Mouse (Mus musculus) brain, embryonic 18.5 days (tissue): ENCODE data around the gene Chka.

Source experiments
- DNase-seq: peaks from one replicate; pipeline ENCODE4 v3.0.0-alpha.2; 2012; ENCODE audit warnings: low read depth, low spot score

Gene Chka

DNA sequence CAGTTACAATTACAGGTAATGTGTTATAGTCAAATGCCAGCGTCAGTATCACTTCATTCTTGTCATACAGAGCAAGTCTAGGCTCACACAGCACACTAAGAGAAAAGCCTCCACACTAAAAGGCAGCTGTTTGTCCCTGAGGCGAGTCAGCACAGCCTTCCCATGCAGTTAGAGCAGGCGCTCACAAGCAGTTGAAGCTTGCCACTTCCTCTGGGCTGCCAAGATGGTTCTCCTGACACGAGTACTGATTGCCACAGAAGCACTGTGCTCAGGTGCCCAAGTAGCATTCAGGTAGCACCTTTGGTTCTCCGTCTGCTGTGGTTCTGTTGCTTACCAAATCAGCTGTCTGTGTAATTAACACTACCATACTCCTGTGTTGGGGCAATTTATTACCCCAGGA is 37.5 kb downstream of the Chka start:
- no peak for DNase-seq

- DNase-seq, result no peak
Measured at GRCm38 (mm10) chr19:3890181-3890580, 38.6 kb downstream of the Chka start.

- no peak for DNase-seq
Measured at GRCm38 (mm10) chr19:3893545-3894116, 42.1 kb downstream of the Chka start.

DNA sequence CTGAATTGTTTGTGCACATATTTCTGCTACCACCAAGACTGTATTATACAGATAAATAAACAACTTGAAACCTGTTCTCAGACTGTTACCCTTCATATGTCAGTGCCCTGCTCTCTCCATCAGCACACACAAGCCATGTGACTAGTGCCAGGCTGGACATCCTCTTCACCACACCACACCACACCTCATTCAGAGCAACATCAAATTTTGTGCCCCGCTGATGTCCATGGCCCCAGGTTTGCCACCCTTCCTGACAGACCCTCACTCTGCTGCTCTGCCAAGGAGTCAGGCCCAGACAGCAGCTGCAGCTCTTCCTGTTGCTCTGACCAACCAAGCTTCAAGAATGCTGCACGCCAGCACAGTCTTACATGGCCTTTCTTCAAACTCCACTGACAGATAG is 42.7 kb downstream of the Chka start:
- no peak for DNase-seq

GRCm38 (mm10) chr19:3895171-3895631 is 43.6 kb downstream of the Chka start:
- DNase-seq, result no peak

GRCm38 (mm10) chr19:3896208-3896607 is 44.6 kb downstream of the Chka start:
- no peak for DNase-seq

DNA sequence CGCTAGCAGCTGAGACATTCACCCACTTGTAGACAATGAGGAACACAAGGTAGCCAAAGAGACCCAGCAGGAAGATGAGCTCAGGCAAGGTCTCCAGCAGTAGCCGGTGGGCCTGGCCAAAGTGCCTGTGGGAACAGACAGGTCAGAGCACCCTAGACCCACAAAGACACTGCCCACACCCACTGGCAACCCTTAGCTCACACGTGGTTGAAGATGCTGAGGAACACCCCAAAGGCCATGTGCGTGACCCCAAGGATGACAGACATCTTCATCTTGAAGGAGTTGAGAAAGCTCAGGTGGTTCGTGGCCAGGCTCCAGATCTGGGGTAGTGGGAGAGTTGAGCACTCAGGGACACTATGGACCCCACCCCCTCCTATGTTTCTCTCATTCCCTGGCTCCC is 46.0 kb downstream of the Chka start:
- DNase-seq, result no peak

GRCm38 (mm10) chr19:3898952-3899351 is 47.4 kb downstream of the Chka start:
- no peak for DNase-seq

- DNase-seq, result no peak
Measured at GRCm38 (mm10) chr19:3899618-3900017, 48.0 kb downstream of the Chka start.

GRCm38 (mm10) chr19:3902966-3903365 is 51.4 kb downstream of the Chka start:
- DNase-seq, result no peak

GRCm38 (mm10) chr19:3903648-3904362 is 52.2 kb downstream of the Chka start:
- no peak for DNase-seq

- no peak for DNase-seq
Measured at GRCm38 (mm10) chr19:3904363-3904675, 52.7 kb downstream of the Chka start.

- no peak for DNase-seq
Measured at GRCm38 (mm10) chr19:3905261-3905969, 53.8 kb downstream of the Chka start.

DNA sequence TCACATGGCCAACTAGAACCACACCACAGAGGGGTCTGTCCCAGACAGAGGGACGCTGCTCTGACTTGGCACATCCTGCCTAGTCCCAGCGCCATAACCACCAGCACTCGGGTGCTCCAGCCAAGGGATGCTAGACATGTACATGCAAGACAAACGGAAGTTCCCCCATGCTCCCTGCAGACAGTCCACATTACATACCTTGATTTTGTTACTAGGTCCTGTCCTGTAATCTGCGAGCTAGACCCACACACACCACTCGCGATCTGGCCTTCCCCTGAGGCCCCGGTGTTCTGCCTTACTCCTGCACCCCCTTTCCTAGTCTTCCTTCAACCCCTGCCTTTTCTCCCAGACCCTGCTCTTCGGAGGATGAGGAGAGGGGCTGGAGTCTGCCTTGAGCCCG is 54.8 kb downstream of the Chka start:
- DNase-seq, result no peak

DNA sequence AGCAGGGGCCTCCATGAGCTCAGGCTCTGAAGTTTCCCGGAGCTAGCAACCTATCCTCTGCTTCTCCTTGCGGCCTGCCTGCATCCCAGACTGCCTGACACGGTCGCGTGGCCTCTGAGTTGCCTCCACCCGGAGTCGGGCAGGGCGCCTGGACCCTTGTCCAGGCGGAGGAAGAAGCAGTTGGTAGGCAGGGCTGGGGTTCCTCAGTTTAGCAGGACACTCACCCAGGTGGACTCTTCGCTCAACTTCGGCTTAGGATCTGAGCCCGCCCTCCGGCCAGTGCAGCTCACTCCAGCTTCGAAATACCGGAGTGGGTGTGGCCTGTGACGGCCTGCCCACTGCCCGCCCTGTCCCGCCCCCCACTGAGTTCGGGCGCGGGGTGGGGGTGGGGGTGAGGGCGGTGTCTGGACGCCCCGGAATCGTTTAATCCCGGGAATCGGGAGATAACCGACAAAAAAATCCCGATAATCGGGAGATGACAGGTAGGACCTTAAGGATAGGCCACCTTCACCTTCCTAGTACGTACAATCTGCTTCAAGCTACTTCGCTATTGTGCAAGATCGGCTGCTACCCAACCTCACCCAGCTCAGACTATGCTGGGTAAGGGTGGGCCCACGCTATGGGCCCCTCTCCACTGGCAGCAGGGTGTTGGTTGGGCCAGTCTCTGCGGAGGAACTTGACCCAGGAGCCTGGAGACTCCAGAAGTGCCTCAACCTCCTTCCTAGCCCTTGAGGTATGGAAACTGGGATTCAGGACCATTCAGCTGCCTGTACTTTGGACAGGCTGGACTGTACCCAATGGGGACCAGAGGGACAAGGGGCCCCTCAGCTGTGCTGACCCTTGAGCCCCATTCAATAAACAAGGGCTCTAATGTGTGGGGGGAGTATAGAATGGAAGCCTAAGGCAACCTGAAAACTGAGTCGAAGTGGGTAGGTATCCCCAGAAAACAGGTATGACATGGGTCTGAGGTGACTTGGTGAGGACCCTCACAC is 55.5 kb downstream of the Chka start, which contains the start of gene Tcirg1:
Gene Tcirg1 (minus strand): TSS at position 339 of the 992 bp plus-strand sequence.
- DNase-seq, result no peak

GRCm38 (mm10) chr19:3907876-3908660 is 56.5 kb downstream of the Chka start:
- DNase-seq, result no peak

- no peak for DNase-seq
Measured at GRCm38 (mm10) chr19:3910206-3910605, 58.6 kb downstream of the Chka start.

DNA sequence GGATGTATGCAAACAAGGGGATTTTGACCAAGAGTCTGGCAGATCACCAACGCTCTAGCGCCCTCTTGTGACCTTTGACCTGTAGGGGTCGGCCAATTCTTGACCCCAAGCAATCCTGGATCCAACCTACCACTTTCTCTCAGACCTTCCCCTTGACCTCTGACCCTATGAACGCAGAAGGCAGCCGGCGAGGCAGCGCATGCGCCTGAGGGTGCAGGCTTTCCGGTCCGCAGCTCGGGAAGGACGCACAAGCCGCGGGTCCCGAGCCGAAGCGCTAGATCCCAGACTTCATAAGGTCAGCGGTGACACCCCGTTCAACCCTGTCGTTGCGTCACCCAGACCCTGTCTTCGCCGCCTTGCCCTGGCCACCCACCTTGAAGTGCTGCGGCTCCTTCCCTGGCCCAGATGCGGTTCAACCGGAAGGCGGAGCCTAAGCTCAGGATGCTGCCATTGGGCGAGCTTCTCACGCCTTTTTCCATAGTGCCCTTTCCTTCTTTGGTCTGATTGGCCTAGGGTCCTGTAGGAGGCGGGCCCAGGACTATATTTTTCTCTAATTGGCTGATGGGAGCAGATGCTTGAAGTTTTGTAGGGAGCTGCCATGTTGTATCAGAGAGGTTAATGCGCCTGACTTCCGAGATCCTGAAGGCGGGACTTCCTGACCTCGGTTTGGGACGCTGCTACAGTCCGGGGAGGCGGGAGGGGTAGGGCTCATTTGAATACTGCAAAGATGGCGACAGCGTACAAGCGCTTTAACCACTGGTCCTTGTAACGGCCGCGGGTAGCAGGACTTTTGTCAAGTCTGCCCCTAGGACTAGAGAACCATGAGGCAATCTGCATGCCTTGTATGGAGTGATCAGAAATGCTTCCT is 61.0 kb downstream of the Chka start, which contains the start of gene Ndufs8:
Gene Ndufs8 (minus strand): TSS at position 438 of the 868 bp plus-strand sequence.
- DNase-seq, result peak; percentile 97

GRCm38 (mm10) chr19:3913692-3914091 is 62.1 kb downstream of the Chka start:
- no peak for DNase-seq

DNA sequence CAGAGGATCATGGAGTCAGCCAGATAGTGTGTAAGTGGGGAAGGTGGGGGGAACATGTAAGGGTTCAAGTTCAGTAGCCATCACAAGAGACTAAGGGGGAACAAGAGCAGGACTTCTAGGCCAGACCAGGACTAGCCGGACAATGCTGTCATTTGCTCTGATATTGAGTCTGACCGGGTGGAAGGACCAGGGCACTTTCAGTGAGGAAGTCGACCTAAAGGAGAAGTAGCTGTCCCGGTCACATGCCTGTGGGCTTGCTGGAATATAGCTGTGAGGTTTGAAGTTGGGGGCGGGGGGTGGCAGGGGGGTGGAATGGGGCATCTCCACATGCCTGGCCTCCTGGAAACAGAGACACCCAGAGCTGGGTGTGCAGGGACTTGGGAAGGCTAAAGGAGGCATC is 63.0 kb downstream of the Chka start:
- DNase-seq, result no peak
